Mouse (Mus musculus): ENCODE results near the gene Map1s. TPM values are rescaled to one million over a fixed set of nuclear protein-coding genes. Genes with fewer than 3 reads are reported as not detected.
"Not testable (repeated sequence)": the region's sequence is repeated elsewhere in the genome, so short reads cannot be mapped to it uniquely, and the experiment has no call there.

Map1s gene
- total RNA-seq, 2 experiments from 2014 or later: 20.7 to 21.2 TPM

- DNase-seq (ENCODE audit: low spot score): no peak
- intact Hi-C loops (cut with DNase I): no loop called here
Measured at GRCm38 (mm10) chr8:70874441-70874840, 31.3 kb upstream of the Map1s start.

- no peak for DNase-seq (ENCODE audit: low spot score)
- intact Hi-C loops (cut with DNase I): no loop called here
Measured at GRCm38 (mm10) chr8:70876382-70876781, 29.4 kb upstream of the Map1s start.

- no peak for DNase-seq (ENCODE audit: low spot score)
- intact Hi-C loops (cut with DNase I): no loop called here
Measured at GRCm38 (mm10) chr8:70878178-70878577, 27.6 kb upstream of the Map1s start.

- no peak for DNase-seq (ENCODE audit: low spot score)
- intact Hi-C loops (cut with DNase I): no loop called here
Measured at GRCm38 (mm10) chr8:70879500-70879899, 26.2 kb upstream of the Map1s start.

GRCm38 (mm10) chr8:70880126-70880525, 25.6 kb upstream of the Map1s start:
- intact Hi-C loops (cut with DNase I): no loop called here
- DNase-seq (ENCODE audit: low spot score): no peak

- intact Hi-C loops (cut with DNase I): no loop called here
- DNase-seq (ENCODE audit: low spot score): no peak
Measured at GRCm38 (mm10) chr8:70880546-70880945, 25.2 kb upstream of the Map1s start.

GRCm38 (mm10) chr8:70884186-70884585, 21.5 kb upstream of the Map1s start:
- intact Hi-C loops (cut with DNase I): no loop called here
- no peak for DNase-seq (ENCODE audit: low spot score)

GRCm38 (mm10) chr8:70884683-70885082, 21.0 kb upstream of the Map1s start:
- intact Hi-C loops (cut with DNase I): no loop called here
- no peak for DNase-seq (ENCODE audit: low spot score)

GRCm38 (mm10) chr8:70885612-70886011, 20.1 kb upstream of the Map1s start:
- intact Hi-C loops (cut with DNase I): no loop called here
- no peak for DNase-seq (ENCODE audit: low spot score)

GRCm38 (mm10) chr8:70887669-70888068, 18.1 kb upstream of the Map1s start:
- intact Hi-C loops (cut with DNase I): no loop called here
- no peak for DNase-seq (ENCODE audit: low spot score)

GRCm38 (mm10) chr8:70890656-70891055, 15.1 kb upstream of the Map1s start:
- intact Hi-C loops (cut with DNase I): loop anchor here (10.0 kb wide), 1 partner anchor 584 kb away; no protein-coding TSS in a partner anchor
- no peak for DNase-seq (ENCODE audit: low spot score)

GRCm38 (mm10) chr8:70891356-70891755, 14.4 kb upstream of the Map1s start:
- intact Hi-C loops (cut with DNase I): loop anchor here (10.0 kb wide), 1 partner anchor 583 kb away; no protein-coding TSS in a partner anchor
- DNase-seq (ENCODE audit: low spot score): no peak

GRCm38 (mm10) chr8:70892022-70892895, 13.5 kb upstream of the Map1s start, which contains the start of gene Slc5a5:
TSS of gene Slc5a5 (minus strand) at chr8:70892757.
- no peak for DNase-seq (ENCODE audit: low spot score)
- intact Hi-C loops (cut with DNase I): loop anchor here (10.0 kb wide), 1 partner anchor 583 kb away; no protein-coding TSS in a partner anchor

- intact Hi-C loops (cut with DNase I): loop anchor here (1.0 to 10.0 kb wide), 2 partner anchors 20 to 582 kb away; partner anchors contain the start of gene Ccdc124
- DNase-seq (ENCODE audit: low spot score): no peak
Measured at GRCm38 (mm10) chr8:70892896-70893655, 12.7 kb upstream of the Map1s start.

GRCm38 (mm10) chr8:70893656-70894384, 11.9 kb upstream of the Map1s start:
- no peak for DNase-seq (ENCODE audit: low spot score)
- intact Hi-C loops (cut with DNase I): loop anchor here (1.0 to 10.0 kb wide), 3 partner anchors 21 to 581 kb away; partner anchors contain the start of gene Ccdc124

GRCm38 (mm10) chr8:70894385-70894720, 11.4 kb upstream of the Map1s start:
- no peak for DNase-seq (ENCODE audit: low spot score)
- intact Hi-C loops (cut with DNase I): loop anchor here (2.0 to 10.0 kb wide), 2 partner anchors 50 to 580 kb away; no protein-coding TSS in a partner anchor

GRCm38 (mm10) chr8:70894771-70895545, 10.8 kb upstream of the Map1s start:
- intact Hi-C loops (cut with DNase I): loop anchor here (2.0 to 10.0 kb wide), 2 partner anchors 50 to 580 kb away; no protein-coding TSS in a partner anchor
- DNase-seq (ENCODE audit: low spot score): no peak

GRCm38 (mm10) chr8:70895571-70896259, 10.0 kb upstream of the Map1s start:
- intact Hi-C loops (cut with DNase I): loop anchor here (2.0 to 10.0 kb wide), 2 partner anchors 51 to 579 kb away; no protein-coding TSS in a partner anchor
- DNase-seq (ENCODE audit: low spot score): not testable (repeated sequence)
